Mouse (Mus musculus) E14TG2a.4 (cell line): Measurements from ENCODE around the gene Il9r.

Experiments
- CTCF ChIP-seq: conservative IDR thresholded peaks from 2 replicates; pipeline ENCODE4 v1.5.1; 2014; ENCODE audit warnings: low read length
- NANOG ChIP-seq: IDR thresholded peaks from 2 replicates; pipeline ENCODE4 v1.6.1; 2014; ENCODE audit warnings: borderline replicate concordance, low read length, mixed read lengths
- POU5F1 ChIP-seq: IDR thresholded peaks from 2 replicates; pipeline ENCODE4 v1.6.1; 2014; ENCODE audit warnings: low read length, borderline replicate concordance

GRCm38 (mm10) chr11:32228292-32228845, 28.3 kb upstream of the Il9r start:
- no peak for TF ChIP-seq CTCF
- no peak for TF ChIP-seq POU5F1
- no peak for TF ChIP-seq NANOG
